In genomic region chr11:111563171-111563570, GRCm38 (mm10) we compare ENCODE assay signal across 11 mouse cellular contexts.
"Had no signal": no experiment of that assay in that cellular context is flagged by ENCODE, and none has a peak within 500 bp of the region (broad histone marks: within the 10 kb centered on the region; RNA-seq: fewer than 3 reads in every experiment).

No protein-coding gene starts in this region.

- DNase-seq: kidney, adult 11 months; kidney, postnatal 25 days; lung, embryonic 14.5 days; lung, postnatal 10 days; right cerebral cortex, postnatal 14 days had no signal

- H3K9ac ChIP-seq: limb, embryonic 15.5 days; liver, embryonic 12.5 days; lung, embryonic 14.5 days; midbrain, embryonic 12.5 days had no signal

- H3K4me1 ChIP-seq: liver, embryonic 12.5 days; megakaryocyte, embryonic 14.5 days had no signal

- H3K4me2 ChIP-seq: limb, embryonic 15.5 days; liver, embryonic 12.5 days; lung, embryonic 14.5 days; midbrain, embryonic 12.5 days had no signal

- H3K27me3 ChIP-seq: liver, embryonic 12.5 days; megakaryocyte, embryonic 14.5 days; midbrain, embryonic 12.5 days had no signal

- H3K36me3 ChIP-seq: limb, embryonic 15.5 days; liver, embryonic 12.5 days; midbrain, embryonic 12.5 days had no signal

- H3K9me3 ChIP-seq: limb, embryonic 15.5 days; liver, embryonic 12.5 days; midbrain, embryonic 12.5 days had no signal

- H3K4me3 ChIP-seq: limb, embryonic 15.5 days; liver, embryonic 12.5 days; megakaryocyte, embryonic 14.5 days; midbrain, embryonic 12.5 days had no signal

- ATAC-seq: liver, embryonic 12.5 days had no signal

- H3K27ac ChIP-seq: limb, embryonic 15.5 days; liver, embryonic 12.5 days; macrophage; midbrain, embryonic 12.5 days; stomach, postnatal 0 days had no signal
